Mouse (Mus musculus) layer of hippocampus, adult 11-12 months (tissue): ENCODE data around the gene Cyp1a1.

Source experiments
- DNase-seq: peaks from one replicate; pipeline ENCODE4 v3.0.0; 2022; ENCODE audit warnings: low spot score

Cyp1a1 gene

DNA sequence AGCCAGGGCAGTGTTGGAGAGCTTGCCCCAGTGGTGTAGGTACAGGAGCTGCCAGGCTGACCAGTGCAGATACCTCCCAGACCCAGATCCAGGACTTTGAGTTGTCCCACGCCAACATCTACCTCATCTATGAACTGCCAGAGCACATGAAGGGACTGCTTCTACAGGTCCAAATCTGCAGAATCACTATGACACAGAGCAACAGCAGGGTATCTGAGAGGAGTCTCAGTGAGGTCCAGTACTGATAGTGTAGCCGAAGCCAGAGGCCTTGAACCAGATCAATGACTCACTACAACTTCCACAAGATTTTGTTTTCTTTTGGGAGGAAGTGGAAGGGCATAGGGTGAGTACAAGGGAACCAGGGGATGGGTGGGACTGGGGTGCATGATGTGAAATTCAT, at the start of gene Cyp1a1:
TSS of gene Cyp1a1 (plus strand) at position 178 of the 400 bp plus-strand sequence.
- DNase-seq, result no peak

DNA sequence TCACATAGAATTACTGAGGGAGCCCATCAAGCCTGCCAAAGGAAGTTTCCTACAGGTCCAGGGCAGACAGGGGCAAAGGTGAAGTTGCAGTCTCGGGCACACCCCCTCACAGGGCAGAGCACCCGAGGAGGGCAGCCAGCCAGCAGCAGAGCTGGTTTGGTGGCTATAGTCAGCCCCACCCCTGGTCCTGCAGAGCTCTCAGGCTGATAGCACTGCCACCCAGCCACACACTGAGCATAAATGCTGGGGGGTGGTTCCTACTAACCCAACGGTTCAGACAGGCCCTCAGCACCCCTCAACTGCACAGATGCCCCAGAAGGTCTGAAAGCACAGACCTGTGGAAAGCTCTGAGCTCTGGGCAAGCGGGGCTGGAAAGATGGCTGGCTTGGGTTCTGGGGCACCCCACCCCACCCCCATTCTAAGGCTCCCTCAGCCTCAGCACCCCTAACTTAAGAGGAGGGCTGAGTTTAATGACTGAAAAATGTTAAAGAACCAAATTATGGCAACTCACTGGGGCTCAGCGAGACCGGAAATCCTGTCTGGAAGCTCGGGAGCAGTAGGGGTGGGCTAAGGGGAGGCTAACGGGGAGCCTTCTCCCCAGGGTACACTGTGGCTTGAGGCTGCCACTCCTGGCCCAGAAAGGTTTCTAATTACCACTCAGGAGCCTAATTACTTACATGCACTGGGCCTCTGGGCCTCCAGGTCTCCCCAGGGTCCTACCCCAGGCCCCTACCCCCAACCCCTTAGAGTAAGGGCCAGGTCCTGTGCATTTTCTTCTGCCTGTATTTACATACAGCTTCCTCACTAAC, 48.9 kb upstream of the Cyp1a1 start:
- no peak for DNase-seq

DNA sequence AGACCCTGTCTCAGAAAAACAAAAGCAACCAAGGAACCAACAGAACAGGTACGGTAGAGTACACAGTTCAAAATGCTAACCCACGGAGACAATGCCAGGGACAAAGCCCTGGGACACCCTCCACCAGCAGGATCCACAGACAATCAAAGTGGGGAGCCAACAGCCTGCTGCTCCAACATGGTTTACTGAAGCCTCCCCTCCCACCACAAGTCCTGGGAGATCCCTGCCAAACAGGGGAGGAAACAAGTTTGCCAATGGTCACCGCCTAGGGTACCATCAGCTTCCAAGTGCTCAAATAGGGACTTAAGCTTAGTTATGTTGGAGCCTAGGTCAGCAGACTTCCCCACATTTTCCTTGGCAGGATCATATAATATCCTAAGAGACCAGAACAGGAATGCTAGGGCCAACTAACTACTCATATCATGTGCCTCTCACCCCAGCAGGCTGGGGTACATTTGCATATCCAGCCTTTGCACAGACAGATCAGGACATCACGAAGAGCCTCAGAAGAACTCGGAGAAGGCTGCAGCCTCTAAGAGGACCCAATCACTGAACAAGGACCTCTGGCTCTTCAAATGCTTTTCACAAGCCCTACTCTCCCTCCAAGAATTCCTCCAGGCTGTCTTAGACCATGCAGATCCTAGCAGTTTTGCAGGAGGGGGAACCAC, 47.9 kb upstream of the Cyp1a1 start:
- no peak for DNase-seq

GRCm38 (mm10) chr9:57640384-57640783, 47.3 kb upstream of the Cyp1a1 start:
- peak; percentile 49 for DNase-seq

- DNase-seq, result no peak
Observed at GRCm38 (mm10) chr9:57641022-57641421, 46.7 kb upstream of the Cyp1a1 start.

GRCm38 (mm10) chr9:57641775-57642550, 45.8 kb upstream of the Cyp1a1 start:
- DNase-seq, result no peak

DNA sequence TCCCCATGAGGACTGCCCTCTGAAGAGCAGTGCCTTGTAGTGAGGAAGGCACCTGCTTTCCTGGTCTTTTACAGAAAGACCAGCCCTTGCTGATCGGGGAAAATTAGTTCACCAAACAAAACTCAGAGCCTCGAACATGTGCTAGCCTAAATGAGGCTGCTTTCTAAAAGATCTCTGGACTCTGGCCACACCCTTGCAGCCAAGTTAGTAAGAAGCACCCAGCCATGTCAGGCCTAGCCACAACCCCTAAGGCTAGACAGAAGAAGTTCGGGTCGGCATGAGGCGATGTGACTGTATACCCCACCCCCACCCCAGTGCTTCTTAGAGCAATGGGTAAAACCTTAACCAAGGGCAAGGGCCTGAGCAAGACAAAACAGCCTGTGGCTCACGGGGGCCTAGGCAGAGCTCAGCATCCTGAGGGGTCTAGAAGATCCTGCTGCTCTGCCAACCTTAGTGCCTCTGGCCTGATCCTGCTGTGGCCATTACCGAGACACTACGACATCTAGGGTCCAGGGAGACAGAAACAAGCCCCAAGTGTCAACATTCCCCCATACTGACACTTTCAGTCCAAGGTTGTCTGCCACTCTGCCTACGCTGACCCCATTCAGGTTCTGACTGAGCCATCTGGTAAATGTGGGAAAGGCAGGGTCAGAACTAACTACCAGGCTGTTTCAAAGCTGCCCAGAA, 44.4 kb upstream of the Cyp1a1 start:
- no peak for DNase-seq

- DNase-seq, result no peak
Observed at GRCm38 (mm10) chr9:57643856-57644180, 43.9 kb upstream of the Cyp1a1 start.

DNA sequence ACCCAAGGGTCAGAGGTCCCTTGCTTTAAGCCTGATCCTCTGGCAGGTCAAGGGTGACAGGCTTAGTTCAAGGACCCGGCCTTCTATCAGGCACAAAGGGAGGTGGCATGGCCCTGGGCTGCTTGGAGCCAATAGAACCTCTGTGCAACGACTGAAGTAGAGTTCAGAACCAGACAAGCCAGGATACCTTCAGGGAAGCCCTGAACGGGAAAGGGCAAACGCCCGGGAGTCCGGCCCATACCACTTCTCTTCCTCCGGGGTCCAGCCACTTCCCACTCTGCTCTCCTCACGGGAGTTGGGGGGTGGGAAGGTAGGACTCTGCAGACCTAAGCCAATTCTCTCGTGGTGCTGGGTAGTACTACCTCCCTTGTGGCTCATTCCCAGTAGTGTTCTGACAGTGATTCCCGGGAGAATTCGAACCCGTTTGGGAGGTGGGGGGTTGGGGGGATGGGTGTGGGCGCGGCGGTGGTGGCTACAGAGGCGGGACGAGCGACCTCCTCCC, 43.2 kb upstream of the Cyp1a1 start:
- no peak for DNase-seq

DNA sequence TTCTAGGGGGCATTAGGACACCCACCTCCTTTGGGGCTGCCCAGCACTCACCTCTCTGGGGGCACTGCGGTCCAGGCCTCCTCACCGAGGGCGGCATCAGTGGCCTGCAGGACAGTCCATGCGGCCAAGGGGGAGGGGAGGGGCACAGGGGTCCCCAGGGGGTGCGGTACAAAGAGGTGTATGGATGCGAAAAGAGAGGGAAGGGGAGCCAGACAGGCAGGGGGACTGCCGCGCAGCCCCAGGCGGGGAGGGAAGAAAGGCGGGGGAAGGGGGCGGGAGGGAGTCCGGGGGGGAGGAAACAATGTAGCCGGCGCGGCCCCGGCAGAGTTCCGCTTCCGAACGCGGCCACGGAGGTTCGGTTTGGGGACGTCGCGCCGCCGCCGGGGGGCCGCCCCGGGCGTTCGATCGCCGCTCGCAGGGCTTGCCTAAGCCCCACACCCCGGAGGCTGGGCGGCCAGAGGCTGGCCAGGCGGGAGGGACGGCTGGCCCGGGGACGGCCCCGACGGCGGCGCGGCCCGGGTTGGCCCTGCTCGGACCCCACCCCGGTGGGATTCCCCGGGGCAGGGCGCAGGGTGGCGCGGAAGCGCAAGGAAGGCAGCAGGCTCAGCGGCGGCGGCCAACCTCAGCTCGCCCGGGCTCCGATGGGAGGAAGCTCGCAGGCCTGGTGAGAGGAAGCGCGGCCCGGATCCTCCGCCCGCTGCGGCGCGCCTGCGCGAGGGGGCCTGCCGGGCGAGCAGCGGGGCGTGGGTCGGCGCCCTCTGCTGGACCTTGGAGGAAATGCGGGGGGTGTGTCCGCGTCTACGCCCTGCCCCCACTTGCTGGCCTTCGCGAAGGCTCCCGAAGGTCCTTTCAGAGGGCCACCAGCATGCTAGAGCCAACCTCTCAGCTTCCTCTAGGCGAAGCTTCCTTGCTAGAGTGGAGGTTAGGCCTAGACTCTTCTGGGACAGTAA, 42.5 kb upstream of the Cyp1a1 start:
- peak; percentile 90 for DNase-seq

DNA sequence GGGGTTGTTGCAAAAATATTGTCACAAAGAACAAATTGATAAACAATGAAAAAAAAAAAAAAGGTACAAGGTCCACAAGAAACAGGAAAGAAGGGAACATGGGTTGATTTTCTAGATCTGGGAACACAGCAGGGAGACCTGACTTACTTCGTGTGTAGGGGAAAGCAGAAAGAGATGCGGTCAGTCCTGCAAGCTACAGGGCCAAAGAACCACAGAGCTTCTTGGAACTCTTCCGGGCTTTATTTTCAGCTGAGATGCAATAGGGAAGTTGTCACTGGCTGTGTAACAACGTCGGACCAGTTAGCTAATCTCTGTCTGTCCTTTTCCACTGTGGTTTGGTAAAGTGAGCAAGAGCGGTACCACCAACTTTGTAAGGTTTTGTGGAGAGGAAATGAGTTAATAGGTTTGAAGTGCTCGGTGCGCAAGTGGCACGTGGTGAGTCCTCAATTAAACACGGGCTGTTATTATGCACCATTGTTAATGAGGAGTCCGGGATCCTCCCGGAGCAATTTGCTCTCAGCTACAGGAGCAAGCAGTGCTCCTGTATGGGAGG, 41.1 kb upstream of the Cyp1a1 start:
- DNase-seq, result no peak

DNA sequence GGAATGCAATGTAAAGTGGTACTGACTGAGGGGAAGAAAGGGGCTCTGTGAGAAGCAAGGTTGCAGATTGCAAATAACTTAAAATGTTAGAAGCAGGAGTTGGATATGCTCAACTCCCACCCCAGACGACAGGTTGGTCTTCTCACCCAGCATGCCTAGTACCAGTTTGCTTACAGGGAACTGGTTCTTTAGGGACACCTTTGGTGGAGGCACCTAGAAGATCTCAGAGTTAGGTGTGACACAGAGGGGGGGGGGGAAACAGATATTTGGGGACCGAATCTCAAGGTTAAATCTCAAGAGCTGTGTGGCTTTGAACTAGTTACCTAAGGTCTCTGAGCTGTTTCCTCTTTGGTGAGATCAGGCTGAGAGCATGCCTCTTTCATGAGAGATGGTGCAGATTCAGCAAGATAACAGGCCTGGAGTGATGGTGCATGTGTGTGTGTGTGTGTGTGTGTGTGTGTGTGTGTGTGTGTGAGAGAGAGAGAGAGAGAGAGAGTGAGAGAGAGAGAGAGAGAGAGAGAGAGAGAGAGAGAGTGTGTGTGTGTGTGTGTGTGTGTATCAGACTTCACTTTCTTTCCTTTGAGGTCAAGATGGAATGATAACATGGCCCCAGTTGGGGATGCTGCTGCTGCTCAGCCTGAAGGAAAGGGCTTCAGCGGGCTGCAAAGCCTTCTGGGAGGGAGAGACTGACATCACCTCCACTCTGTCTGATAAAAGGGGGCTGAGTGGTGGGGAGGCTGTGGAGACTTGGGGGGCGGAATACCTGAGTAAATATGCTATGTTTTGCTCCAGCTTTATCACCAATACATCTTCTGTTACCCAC, 40.2 kb upstream of the Cyp1a1 start:
- DNase-seq, result no peak

GRCm38 (mm10) chr9:57650130-57650785, 37.5 kb upstream of the Cyp1a1 start:
- DNase-seq, result no peak

- DNase-seq, result peak; percentile 37
Observed at GRCm38 (mm10) chr9:57650786-57651311, 36.9 kb upstream of the Cyp1a1 start.

DNA sequence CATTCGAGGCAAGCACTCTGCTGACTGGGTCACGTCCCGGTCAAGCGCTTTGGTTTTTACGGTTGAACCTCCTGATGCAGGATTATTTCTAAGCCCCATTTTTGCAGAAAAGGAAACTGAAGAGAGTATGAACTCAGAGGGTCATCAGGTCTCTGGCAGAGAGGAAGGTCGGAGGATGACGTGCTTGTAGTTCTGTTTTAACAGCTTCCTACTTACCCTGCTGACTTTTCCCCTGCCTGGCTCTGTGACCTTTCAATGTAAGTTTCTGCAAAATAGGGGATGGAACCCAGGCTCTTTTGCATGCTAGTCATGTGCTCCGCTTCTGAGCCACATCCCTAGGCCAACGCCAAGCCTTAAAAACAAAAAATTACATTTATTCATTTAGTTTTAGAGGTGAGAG, 35.4 kb upstream of the Cyp1a1 start:
- no peak for DNase-seq

DNA sequence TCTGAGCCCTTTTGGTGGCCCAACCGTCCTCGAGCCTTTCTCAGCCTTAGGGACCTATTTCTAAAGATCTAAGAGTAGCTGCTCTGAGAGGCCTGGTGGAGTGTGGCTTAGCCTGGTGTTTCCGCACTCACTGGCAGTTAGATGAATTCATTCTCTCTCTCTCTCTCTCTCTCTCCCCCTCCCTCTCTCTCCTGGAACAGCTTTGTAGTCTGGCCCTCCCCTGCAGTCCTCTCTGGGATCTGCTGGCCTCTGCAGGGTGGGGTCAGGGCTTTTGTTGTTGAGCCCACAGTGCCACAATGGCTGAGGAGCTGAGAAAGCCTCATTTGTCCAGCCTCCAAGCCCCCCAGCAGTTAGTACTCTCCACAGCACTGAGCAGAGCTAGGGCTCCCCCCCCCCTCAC, 34.9 kb upstream of the Cyp1a1 start:
- no peak for DNase-seq

DNA sequence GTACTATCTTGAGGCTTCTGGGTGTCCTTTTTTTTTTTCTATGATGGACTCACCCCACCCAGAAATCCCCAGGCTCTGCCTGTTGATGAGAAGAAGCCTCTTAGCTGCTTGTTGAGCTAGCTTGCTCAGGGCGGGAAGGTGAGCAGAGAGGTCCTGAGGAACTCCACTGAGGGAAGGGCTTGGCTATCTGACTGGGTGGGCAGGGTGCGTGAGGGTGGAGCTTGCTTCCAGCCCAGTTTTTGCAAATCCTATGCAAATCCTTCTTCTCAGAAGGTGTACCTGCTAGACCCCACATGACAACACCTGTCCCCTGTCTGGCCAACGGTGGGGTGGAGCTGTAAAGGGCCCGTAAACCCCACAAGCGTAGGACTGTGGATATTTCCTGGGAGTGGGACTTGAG, 34.4 kb upstream of the Cyp1a1 start, which contains the start of gene Csk:
TSS of gene Csk (minus strand) at position 349 of the 400 bp plus-strand sequence.
- DNase-seq, result no peak

GRCm38 (mm10) chr9:57654966-57655365, 32.8 kb upstream of the Cyp1a1 start:
- DNase-seq, result no peak

DNA sequence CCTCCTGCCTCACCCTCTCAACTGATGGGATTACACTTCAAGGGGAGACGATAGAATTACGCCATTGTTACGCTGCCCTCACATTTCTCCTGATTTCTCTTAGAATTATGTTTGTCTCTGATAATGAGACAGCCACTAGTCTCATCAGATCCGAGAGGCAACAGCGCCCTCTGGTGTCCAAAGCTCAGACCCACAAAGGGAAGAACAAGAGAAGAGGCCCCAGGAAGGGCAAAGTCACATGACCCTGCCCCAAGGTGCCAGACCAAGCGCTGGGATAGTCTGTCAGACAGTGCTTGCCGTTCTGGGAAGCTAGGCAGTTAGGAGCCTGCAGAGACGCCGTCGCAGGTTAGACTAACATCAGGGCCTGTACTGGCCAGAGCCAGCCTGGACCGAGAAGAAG, 32.0 kb upstream of the Cyp1a1 start:
- DNase-seq, result peak; percentile 96
